Mouse (Mus musculus) MEL (cell line): Measurements from ENCODE around the gene Syndig1l. TPM values are rescaled to one million over a fixed set of nuclear protein-coding genes. Genes with fewer than 3 reads are reported as not detected.

ENCODE experiments used
- DNase-seq: peaks from one replicate; pipeline ENCODE4 v3.0.0; 2011; ENCODE audit warnings: low read depth, low spot score
- H3K27ac ChIP-seq: 2 replicates; pipeline ENCODE4 v1.5.1; 2012; ENCODE audit warnings: low read depth, mild to moderate bottlenecking, control low read depth, low read length, moderate library complexity; ENCODE audit not compliant: control insufficient read depth
- H3K27me3 ChIP-seq, 2 experiments: fragments of 150-350 bp in 1 of 2; sonication (generic) in 1 of 2; 2 replicates each; pipeline ENCODE4 v1.6.1; 2012; ENCODE audit warnings: low read length in 2 of 2, mild to moderate bottlenecking in 2 of 2, improper control_type of control experiment in 1 of 2, moderate library complexity in 1 of 2; ENCODE audit not compliant: insufficient read depth in 2 of 2, control insufficient read depth in 1 of 2
- H3K36me3 ChIP-seq, 2 experiments: 2 replicates each; pipeline ENCODE4 v1.6.1; 2012 to 2014; ENCODE audit warnings: low read length in 2 of 2, improper control_type of control experiment in 1 of 2, inconsistent platforms in 1 of 2, mild to moderate bottlenecking in 1 of 2; ENCODE audit not compliant: insufficient read depth in 2 of 2, control insufficient read depth in 1 of 2
- H3K4me1 ChIP-seq, 2 experiments: fragments of 150-350 bp in 1 of 2; sonication (generic) in 1 of 2; 2 replicates each; pipeline ENCODE4 v1.6.1; 2012; ENCODE audit warnings: low read length in 2 of 2, improper control_type of control experiment in 1 of 2, mild to moderate bottlenecking in 1 of 2; ENCODE audit not compliant: insufficient read depth in 2 of 2, control insufficient read depth in 1 of 2
- H3K4me3 ChIP-seq, 2 experiments: fragments of 150-350 bp in 1 of 2; sonication (generic) in 1 of 2; 2 replicates each; pipeline ENCODE4 v1.5.1; 2012; ENCODE audit warnings: low read depth in 2 of 2, low read length in 2 of 2, mild to moderate bottlenecking in 2 of 2, moderate library complexity in 2 of 2, control low read depth in 1 of 2, improper control_type of control experiment in 1 of 2; ENCODE audit not compliant: control insufficient read depth in 1 of 2, insufficient read depth in 1 of 2
- H3K79me2 ChIP-seq: 2 replicates; pipeline ENCODE4 v1.6.1; 2012; ENCODE audit warnings: mild to moderate bottlenecking, low read length, moderate library complexity; ENCODE audit not compliant: control insufficient read depth, poor library complexity, insufficient read depth
- H3K9ac ChIP-seq: 2 replicates; pipeline ENCODE4 v1.6.1; 2012; ENCODE audit warnings: low read depth, mild to moderate bottlenecking, control low read depth, low read length, moderate library complexity; ENCODE audit not compliant: control insufficient read depth, poor library complexity, severe bottlenecking
- H3K9me3 ChIP-seq: fragments of 150-350 bp; sonication (generic); replicated peaks from 2 replicates; pipeline ENCODE4 v1.6.1; 2012; ENCODE audit warnings: mild to moderate bottlenecking, low read length, improper control_type of control experiment, moderate library complexity; ENCODE audit not compliant: insufficient read depth
- BHLHE40 ChIP-seq: IDR thresholded peaks from 2 replicates; pipeline ENCODE4 v1.6.1; 2012; ENCODE audit warnings: low read depth, mild to moderate bottlenecking, inconsistent platforms, low read length, improper control_type of control experiment, borderline replicate concordance
- CHD1 ChIP-seq: IDR thresholded peaks from 2 replicates; pipeline ENCODE4 v1.6.1; 2012; ENCODE audit warnings: low read depth, mild to moderate bottlenecking, inconsistent platforms, low read length, improper control_type of control experiment
- CHD2 ChIP-seq: IDR thresholded peaks from 2 replicates; pipeline ENCODE4 v1.6.1; 2011; ENCODE audit warnings: low read length, improper control_type of control experiment
- CTCF ChIP-seq, 3 experiments: IDR thresholded peaks in 2 of 3; conservative IDR thresholded peaks in 1 of 3; 2 replicates each; pipeline ENCODE4 v1.5.1; 2011 to 2012; ENCODE audit warnings: low read length in 3 of 3, low read depth in 2 of 3, mild to moderate bottlenecking in 2 of 3, improper control_type of control experiment in 1 of 3, inconsistent platforms in 1 of 3, mixed read lengths in 1 of 3, moderate library complexity in 1 of 3; ENCODE audit not compliant: control insufficient read depth in 1 of 3, insufficient read depth in 1 of 3, poor library complexity in 1 of 3, severe bottlenecking in 1 of 3
- E2F4 ChIP-seq: IDR thresholded peaks from 2 replicates; pipeline ENCODE4 v1.6.1; 2011; ENCODE audit warnings: low read depth, low read length, improper control_type of control experiment, borderline replicate concordance
- ELF1 ChIP-seq: IDR thresholded peaks from 2 replicates; pipeline ENCODE4 v1.6.1; 2014; ENCODE audit warnings: low read depth, mild to moderate bottlenecking, inconsistent platforms, low read length, improper control_type of control experiment, moderate library complexity
- HCFC1 ChIP-seq: IDR thresholded peaks from 2 replicates; pipeline ENCODE4 v1.6.1; 2012; ENCODE audit warnings: low read depth, mild to moderate bottlenecking, inconsistent platforms, low read length, improper control_type of control experiment, moderate library complexity
- JUND ChIP-seq: IDR thresholded peaks from 2 replicates; pipeline ENCODE4 v1.6.1; 2011; ENCODE audit warnings: low read depth, mild to moderate bottlenecking, improper control_type of control experiment, low read length
- KAT2A ChIP-seq: conservative IDR thresholded peaks from 2 replicates; pipeline ENCODE4 v1.6.1; 2012; ENCODE audit warnings: low read depth, low read length, improper control_type of control experiment, inconsistent platforms
- MAX ChIP-seq: IDR thresholded peaks from 2 replicates; pipeline ENCODE4 v1.6.1; 2011; ENCODE audit warnings: low read length, improper control_type of control experiment
- MEF2A ChIP-seq: IDR thresholded peaks from 2 replicates; pipeline ENCODE4 v1.6.1; 2014; ENCODE audit warnings: low read depth, mild to moderate bottlenecking, inconsistent platforms, low read length, improper control_type of control experiment; ENCODE audit not compliant: poor library complexity, insufficient replicate concordance, severe bottlenecking; ENCODE audit errors: extremely low read depth
- MYB ChIP-seq: IDR thresholded peaks from 2 replicates; pipeline ENCODE4 v1.6.1; 2011; ENCODE audit warnings: mild to moderate bottlenecking, low read depth, low read length, improper control_type of control experiment
- NELFE ChIP-seq: IDR thresholded peaks from 2 replicates; pipeline ENCODE4 v1.6.1; 2011; ENCODE audit warnings: low read depth, low read length, improper control_type of control experiment
- POLR2AphosphoS2 ChIP-seq: IDR thresholded peaks from 2 replicates; pipeline ENCODE4 v1.6.1; 2011; ENCODE audit warnings: low read length, improper control_type of control experiment
- RAD21 ChIP-seq: IDR thresholded peaks from 2 replicates; pipeline ENCODE4 v1.6.1; 2011; ENCODE audit warnings: mild to moderate bottlenecking, low read depth, low read length, improper control_type of control experiment
- RCOR1 ChIP-seq: IDR thresholded peaks from 2 replicates; pipeline ENCODE4 v1.6.1; 2012; ENCODE audit warnings: low read depth, mild to moderate bottlenecking, inconsistent platforms, low read length, improper control_type of control experiment
- TCF12 ChIP-seq: IDR thresholded peaks from 2 replicates; pipeline ENCODE4 v1.6.1; 2014; ENCODE audit warnings: low read depth, mild to moderate bottlenecking, inconsistent platforms, low read length, improper control_type of control experiment, moderate library complexity
- USF1 ChIP-seq: IDR thresholded peaks from 2 replicates; pipeline ENCODE4 v1.6.1; 2014; ENCODE audit warnings: low read depth, mild to moderate bottlenecking, inconsistent platforms, low read length, improper control_type of control experiment, moderate library complexity
- ZKSCAN1 ChIP-seq: IDR thresholded peaks from 2 replicates; pipeline ENCODE4 v1.6.1; 2012; ENCODE audit warnings: low read depth, mild to moderate bottlenecking, inconsistent platforms, low read length, improper control_type of control experiment, moderate library complexity
- ZMIZ1 ChIP-seq: IDR thresholded peaks from 2 replicates; pipeline ENCODE4 v1.6.1; 2012; ENCODE audit warnings: low read depth, mild to moderate bottlenecking, inconsistent platforms, low read length, improper control_type of control experiment, moderate library complexity
- polyA plus RNA-seq, 2 experiments: library from polyadenylated mRNA; stranded (reverse) in 1 of 2; unstranded in 1 of 2; fragments of >175 nt in 1 of 2; fragments of >200 nt in 1 of 2; gene quantifications; 2 replicates each; pipeline versions ENCODE4 v1.2.1 to v1.2.4; 2012; ENCODE audit warnings: low replicate concordance in 2 of 2, low read depth in 1 of 2; ENCODE audit not compliant: insufficient read length in 2 of 2, insufficient read depth in 1 of 2, missing spikeins in 1 of 2
- total RNA-seq: library from RNA; depleted of rRNA; stranded (reverse); fragments of 300-350 nt; gene quantifications from 2 replicates; pipeline ENCODE4 v1.2.3, GENCODE M21; 2012

Gene Syndig1l
- total and polyA plus RNA-seq, 3 experiments: not detected

- TF ChIP-seq JUND (no peak), USF1 (peak; percentile 89), BHLHE40 (no peak), ZMIZ1 (no peak), MAX (no peak; the same call in 1 of the 2 replicates), MYB (peak; percentile 64; the same call in 1 of the 2 replicates), CHD2 (no peak), E2F4 (no peak), NELFE (no peak), POLR2AphosphoS2 (no peak), ZKSCAN1 (no peak), KAT2A (no peak), RCOR1 (no peak), ELF1 (no peak), RAD21 (no peak)
Observed at GRCm38 (mm10) chr12:84718462-84719244, 20.0 kb upstream of the Syndig1l start (continued).

- H3K9me3 ChIP-seq: no peaks in the 10 kb centered on the region
- TF ChIP-seq BHLHE40 (no peak), HCFC1 (no peak), RAD21 (no peak), CHD1 (no peak), TCF12 (no peak), MEF2A (no peak), CTCF (IDR thresholded peaks at IDR 0.05 in 2 of 3, conservative IDR thresholded peaks at IDR 0.05 in 1 of 3; ENCODE audit: control insufficient read depth in 1 of 3, insufficient read depth in 1 of 3, low read depth in 2 of 3, low read length in 3 of 3, poor library complexity in 1 of 3, severe bottlenecking in 1 of 3) (no peak)
- TF ChIP-seq, all 39 proteins: peak for 0
- no peak overlapping the region for H3K4me3 ChIP-seq
- DNase-seq: no peak
- H3K36me3 ChIP-seq: peaks cover 0 to 21% of the 10 kb centered on the region in 2 experiments; a peak in 2 of 4 replicates
- no peak overlapping the region for H3K27ac ChIP-seq
- H3K4me1 ChIP-seq: peaks cover 9 to 26% of the 10 kb centered on the region in 2 experiments
- no peaks in the 10 kb centered on the region for H3K79me2 ChIP-seq
- no peaks in the 10 kb centered on the region for H3K27me3 ChIP-seq
- H3K9ac ChIP-seq: no peak overlapping the region
Observed at GRCm38 (mm10) chr12:84714578-84714977, 15.9 kb upstream of the Syndig1l start.
